Mouse (Mus musculus) CD4-positive, CD25-positive, alpha-beta regulatory T cell (primary cell): Measurements from ENCODE around the gene Kcmf1. TPM values are rescaled to one million over a fixed set of nuclear protein-coding genes. Genes with fewer than 3 reads are reported as not detected.

ENCODE experiments used
- polyA plus RNA-seq: library from polyadenylated mRNA; unstranded; fragments of 100-300 nt; shearing (Covaris generic); gene quantifications from one replicate; pipeline ENCODE4 v1.2.1, GENCODE M21; 2017

Gene Kcmf1
- 73.8 TPM for polyA plus RNA-seq

DNA sequence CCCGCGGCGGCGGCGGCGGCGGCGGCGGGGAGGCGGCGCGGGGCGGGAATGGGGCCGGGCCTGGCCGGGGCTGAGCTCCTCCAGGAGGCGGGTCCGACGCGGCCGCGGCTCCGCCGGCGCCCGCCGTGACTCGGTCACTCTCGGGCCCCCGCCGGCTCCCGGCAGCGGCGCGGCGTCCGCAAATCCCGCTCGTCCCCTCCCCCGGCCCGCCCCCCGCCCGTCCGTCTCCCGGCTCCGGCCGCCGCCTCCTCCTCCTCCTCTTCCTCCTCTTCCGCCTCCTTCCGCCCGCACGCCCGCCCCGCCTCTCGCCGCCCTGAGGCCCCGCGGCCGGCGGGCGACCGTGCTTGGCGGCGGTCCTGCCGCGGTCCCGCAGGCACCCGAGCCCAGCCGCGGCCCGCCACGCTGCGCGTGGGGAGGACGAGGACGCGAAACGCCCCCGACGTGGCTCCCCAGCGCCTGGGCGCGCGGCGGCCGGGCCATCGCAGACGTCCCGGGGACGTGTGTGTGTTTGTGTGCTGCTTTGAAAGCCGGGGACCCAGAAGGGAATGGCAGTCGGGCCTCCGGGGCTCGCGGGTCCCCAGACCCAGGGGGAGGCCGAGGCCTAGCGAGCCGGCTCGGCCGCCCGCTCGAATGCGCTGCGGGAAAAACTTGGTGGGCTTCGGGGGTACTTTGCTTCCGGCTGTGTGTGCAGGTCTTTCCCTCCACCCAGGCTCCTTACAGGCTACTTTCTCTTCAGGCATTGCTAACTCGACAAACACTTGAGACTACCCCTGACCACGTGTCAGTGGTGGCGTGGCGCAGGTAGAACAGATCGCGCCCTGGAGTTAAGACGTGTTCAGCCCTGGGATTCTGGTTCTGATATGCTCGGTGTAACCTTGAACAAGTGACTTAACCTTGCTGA is at the start of gene Kcmf1:
Kcmf1 (minus strand) TSS at position 199 of the 901 bp plus-strand sequence.

Other genes with a start within 250 kb of the Kcmf1 start
- gene Tcf7l1, start 110.7 kb downstream of the Kcmf1 start, polyA plus RNA-seq: 4.1 TPM
- gene Tmsb10, start 58.8 kb upstream of the Kcmf1 start, polyA plus RNA-seq: 5,482 TPM